Mouse (Mus musculus) retina, adult 2 months (tissue): ENCODE measurements around the gene Prkce.

Experiments
- DNase-seq: peaks from one replicate; pipeline ENCODE4 v3.0.0-alpha.2; 2012; ENCODE audit warnings: low read depth, low spot score

Gene Prkce

GRCm38 (mm10) chr17:86676336-86676735, 508.8 kb downstream of the Prkce start:
- DNase-seq: no peak

GRCm38 (mm10) chr17:86676909-86677308, 509.3 kb downstream of the Prkce start:
- no peak for DNase-seq

- DNase-seq: no peak
These were observed 517.7 kb downstream of the Prkce start for GRCm38 (mm10) chr17:86685263-86685662.

GRCm38 (mm10) chr17:86687021-86687420, 519.4 kb downstream of the Prkce start:
- DNase-seq: no peak

GRCm38 (mm10) chr17:86690871-86691390, 523.3 kb downstream of the Prkce start:
- no peak for DNase-seq

- no peak for DNase-seq
These were observed 530.2 kb downstream of the Prkce start for GRCm38 (mm10) chr17:86697751-86698150.

GRCm38 (mm10) chr17:86703336-86703735, 535.8 kb downstream of the Prkce start:
- no peak for DNase-seq

GRCm38 (mm10) chr17:86705236-86705635, 537.7 kb downstream of the Prkce start:
- no peak for DNase-seq

- DNase-seq: no peak
These were observed 538.9 kb downstream of the Prkce start for GRCm38 (mm10) chr17:86706467-86706866.
